Mouse (Mus musculus): ENCODE data around the gene Stip1. TPM values are rescaled to one million over a fixed set of nuclear protein-coding genes. Genes with fewer than 3 reads are reported as not detected.
A peak's percentile ranks its signal among the peaks of the same experiment; 100 is the strongest.
"Not testable (repeated sequence)": the region's sequence is repeated elsewhere in the genome, so short reads cannot be mapped to it uniquely, and the experiment has no call there.

Gene Stip1
- polyA plus RNA-seq, 1 experiment from 2014 or later: 104 TPM

GRCm38 (mm10) chr19:7056248-7057087 is 16.7 kb upstream of the Stip1 start, which contains the start of gene Macrod1:
Gene Macrod1, plus strand, starts transcription at chr19:7056810.
- ATAC-seq (ENCODE audit: low read depth): peak; percentile 82
- H3K9me3 ChIP-seq (replicated peaks; ENCODE audit: control insufficient read depth, low read length): no peaks in the 10 kb centered on the region
- WGBS (ENCODE audit: insufficient replicate concordance): 1% methylated on average over 70 of the region's 72 CpGs

GRCm38 (mm10) chr19:7055173-7055572 is 15.4 kb upstream of the Stip1 start:
- 38% methylated on average over 3 of the region's 3 CpGs for WGBS (ENCODE audit: insufficient replicate concordance)
- Histone ChIP-seq H3K9ac (ENCODE audit: low read depth, low read length) (no peak overlapping the region), H3K27ac (ENCODE audit: low read length) (no peak overlapping the region), H3K4me1 (ENCODE audit: control insufficient read depth, low read depth, low read length) (peaks cover 24% of the 10 kb centered on the region), H3K27me3 (ENCODE audit: control insufficient read depth, insufficient read depth, low read depth, low read length) (no peaks in the 10 kb centered on the region), H3K36me3 (ENCODE audit: control insufficient read depth, insufficient read depth) (no peaks in the 10 kb centered on the region), H3K4me2 (ENCODE audit: low read depth, low read length) (no peak overlapping the region), H3K9me3 (replicated peaks; ENCODE audit: control insufficient read depth, low read length) (no peaks in the 10 kb centered on the region), H3K4me3 (ENCODE audit: low read depth, low read length) (no peak overlapping the region)
- ATAC-seq (ENCODE audit: low read depth): no peak

More at GRCm38 (mm10) chr19:7056248-7057087, 16.7 kb upstream of the Stip1 start, which contains the start of gene Macrod1:
- H3K27me3 ChIP-seq (ENCODE audit: control insufficient read depth, insufficient read depth, low read depth, low read length): no peaks in the 10 kb centered on the region
- no peaks in the 10 kb centered on the region for H3K36me3 ChIP-seq (ENCODE audit: control insufficient read depth, insufficient read depth)
- H3K27ac ChIP-seq (ENCODE audit: low read length): 0 out of 2 replicates have a peak within 1 kb of the TSS, but pooled peaks have one; percentile 17
- H3K4me3 ChIP-seq (ENCODE audit: low read depth, low read length): peak within 1 kb of the TSS; percentile 73
- H3K9ac ChIP-seq (ENCODE audit: low read depth, low read length): peak within 1 kb of the TSS; percentile 73
- peak within 1 kb of the TSS; percentile 97 for H3K4me2 ChIP-seq (ENCODE audit: low read depth, low read length)
- H3K4me1 ChIP-seq (ENCODE audit: control insufficient read depth, low read depth, low read length): peaks cover 24% of the 10 kb centered on the region

DNA sequence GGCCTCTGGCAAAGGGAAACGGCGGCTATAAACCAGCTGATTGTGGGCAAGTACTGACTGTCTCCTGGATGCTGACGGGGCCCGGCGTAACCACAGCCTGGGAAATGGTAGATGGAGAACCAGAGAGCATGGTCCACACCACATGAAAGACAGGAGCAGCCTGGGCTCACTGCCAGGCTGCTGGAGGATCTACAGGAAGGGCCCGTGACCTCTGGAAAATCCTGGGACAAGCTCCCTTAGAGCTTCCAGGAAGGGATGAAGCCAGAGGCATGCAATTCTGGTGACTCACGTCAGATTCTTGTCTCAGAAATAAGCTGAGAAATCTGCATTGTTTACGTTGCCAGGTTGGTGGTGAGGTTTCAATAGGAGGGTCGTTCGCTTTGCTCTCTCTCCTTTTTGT is 15.0 kb upstream of the Stip1 start:
- Histone ChIP-seq H3K36me3 (ENCODE audit: control insufficient read depth, insufficient read depth) (no peaks in the 10 kb centered on the region), H3K9ac (ENCODE audit: low read depth, low read length) (no peak overlapping the region), H3K4me3 (ENCODE audit: low read depth, low read length) (no peak overlapping the region), H3K4me1 (ENCODE audit: control insufficient read depth, low read depth, low read length) (peaks cover 24% of the 10 kb centered on the region), H3K4me2 (ENCODE audit: low read depth, low read length) (no peak overlapping the region), H3K27ac (ENCODE audit: low read length) (no peak overlapping the region), H3K9me3 (replicated peaks; ENCODE audit: control insufficient read depth, low read length) (no peaks in the 10 kb centered on the region), H3K27me3 (ENCODE audit: control insufficient read depth, insufficient read depth, low read depth, low read length) (no peaks in the 10 kb centered on the region)
- ATAC-seq (ENCODE audit: low read depth): no peak
- WGBS (ENCODE audit: insufficient replicate concordance): 56% methylated on average over 10 of the region's 10 CpGs

DNA sequence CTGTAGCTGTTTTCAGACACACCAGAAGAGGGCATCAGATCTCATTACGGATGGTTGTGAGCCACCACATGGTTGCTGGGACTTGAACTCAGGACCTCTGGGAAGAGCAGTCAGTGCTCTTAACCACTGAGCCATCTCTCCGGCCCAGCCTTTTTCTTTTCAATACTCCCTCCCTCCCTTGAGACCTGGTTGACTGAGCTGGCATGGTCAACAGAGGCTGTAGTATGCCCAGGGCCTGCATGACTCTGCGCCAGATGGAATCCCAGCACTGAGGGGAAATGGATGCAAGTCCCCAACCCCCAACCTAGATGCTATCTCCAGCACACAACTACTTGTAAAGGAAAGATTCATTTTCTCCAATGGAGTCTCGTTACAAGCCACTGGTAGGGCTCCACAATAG is 13.6 kb upstream of the Stip1 start:
- not testable (repeated sequence) for H3K9ac ChIP-seq (ENCODE audit: low read depth, low read length); ATAC-seq (ENCODE audit: low read depth); H3K27ac ChIP-seq (ENCODE audit: low read length); H3K4me3 ChIP-seq (ENCODE audit: low read depth, low read length); H3K36me3 ChIP-seq (ENCODE audit: control insufficient read depth, insufficient read depth); H3K9me3 ChIP-seq (replicated peaks; ENCODE audit: control insufficient read depth, low read length); H3K27me3 ChIP-seq (ENCODE audit: control insufficient read depth, insufficient read depth, low read depth, low read length); H3K4me2 ChIP-seq (ENCODE audit: low read depth, low read length)
- 71% methylated on average over 4 of the region's 4 CpGs for WGBS (ENCODE audit: insufficient replicate concordance)
- H3K4me1 ChIP-seq (ENCODE audit: control insufficient read depth, low read depth, low read length): peaks cover 24% of the 10 kb centered on the region

GRCm38 (mm10) chr19:7044706-7045105 is 4.9 kb upstream of the Stip1 start:
- no peaks in the 10 kb centered on the region for H3K9me3 ChIP-seq (replicated peaks; ENCODE audit: control insufficient read depth, low read length)
- H3K27me3 ChIP-seq (ENCODE audit: control insufficient read depth, insufficient read depth, low read depth, low read length): no peaks in the 10 kb centered on the region
- ATAC-seq (ENCODE audit: low read depth): no peak
- no peak overlapping the region for H3K27ac ChIP-seq (ENCODE audit: low read length)
- H3K36me3 ChIP-seq (ENCODE audit: control insufficient read depth, insufficient read depth): no peaks in the 10 kb centered on the region
- no peak overlapping the region for H3K9ac ChIP-seq (ENCODE audit: low read depth, low read length)
- 39% methylated on average over 4 of the region's 4 CpGs for WGBS (ENCODE audit: insufficient replicate concordance)
- H3K4me3 ChIP-seq (ENCODE audit: low read depth, low read length): no peak overlapping the region
- peaks cover 9% of the 10 kb centered on the region for H3K4me1 ChIP-seq (ENCODE audit: control insufficient read depth, low read depth, low read length)
- no peak overlapping the region for H3K4me2 ChIP-seq (ENCODE audit: low read depth, low read length)

- WGBS (ENCODE audit: insufficient replicate concordance): 62% methylated on average over 4 of the region's 4 CpGs
- ATAC-seq (ENCODE audit: low read depth): no peak
- no peak overlapping the region for H3K4me3 ChIP-seq (ENCODE audit: low read depth, low read length)
- no peak overlapping the region for H3K27ac ChIP-seq (ENCODE audit: low read length)
- no peaks in the 10 kb centered on the region for H3K27me3 ChIP-seq (ENCODE audit: control insufficient read depth, insufficient read depth, low read depth, low read length)
- no peak overlapping the region for H3K4me2 ChIP-seq (ENCODE audit: low read depth, low read length)
- no peaks in the 10 kb centered on the region for H3K36me3 ChIP-seq (ENCODE audit: control insufficient read depth, insufficient read depth)
- H3K4me1 ChIP-seq (ENCODE audit: control insufficient read depth, low read depth, low read length): peaks cover 9% of the 10 kb centered on the region
- no peak overlapping the region for H3K9ac ChIP-seq (ENCODE audit: low read depth, low read length)
- H3K9me3 ChIP-seq (replicated peaks; ENCODE audit: control insufficient read depth, low read length): no peaks in the 10 kb centered on the region
Measured at GRCm38 (mm10) chr19:7044279-7044678, 4.5 kb upstream of the Stip1 start.

DNA sequence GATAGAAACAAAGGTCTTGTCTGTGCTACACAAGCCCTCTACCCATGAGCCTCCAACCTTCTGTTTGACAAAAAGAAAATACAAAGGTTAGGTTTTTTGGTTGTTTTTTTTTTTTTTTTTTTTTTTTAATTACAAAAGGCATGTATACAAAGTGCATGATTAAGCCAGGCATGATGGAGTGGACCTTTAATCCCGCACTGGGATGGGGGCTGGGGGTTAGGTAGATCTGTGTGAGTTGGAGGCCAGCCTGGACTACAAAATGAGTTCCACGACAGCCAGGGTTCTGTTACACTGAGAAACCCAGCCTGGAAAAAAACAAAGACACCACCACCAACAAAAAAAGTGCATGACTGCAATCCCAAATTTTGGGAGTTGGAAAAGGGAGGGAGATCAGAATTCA is 1.4 kb upstream of the Stip1 start:
- peak overlapping the region; percentile 91; the same call in 1 of the 2 replicates for H3K9ac ChIP-seq (ENCODE audit: low read depth, low read length)
- peak overlapping the region; percentile 94 for H3K4me2 ChIP-seq (ENCODE audit: low read depth, low read length)

GRCm38 (mm10) chr19:7040637-7041130 is 917 bp upstream of the Stip1 start:
- no peak for ATAC-seq (ENCODE audit: low read depth)
- WGBS (ENCODE audit: insufficient replicate concordance): 13% methylated on average over 13 of the region's 13 CpGs
- Histone ChIP-seq H3K36me3 (ENCODE audit: control insufficient read depth, insufficient read depth) (no peaks in the 10 kb centered on the region), H3K9me3 (replicated peaks; ENCODE audit: control insufficient read depth, low read length) (no peaks in the 10 kb centered on the region), H3K27me3 (ENCODE audit: control insufficient read depth, insufficient read depth, low read depth, low read length) (no peaks in the 10 kb centered on the region), H3K4me3 (ENCODE audit: low read depth, low read length) (peak overlapping the region; percentile 79), H3K4me2 (ENCODE audit: low read depth, low read length) (peak overlapping the region; percentile 94), H3K27ac (ENCODE audit: low read length) (peak overlapping the region; percentile 93), H3K4me1 (ENCODE audit: control insufficient read depth, low read depth, low read length) (peaks cover 25% of the 10 kb centered on the region), H3K9ac (ENCODE audit: low read depth, low read length) (peak overlapping the region; percentile 91)

More for the DNA sequence above, 1.4 kb upstream of the Stip1 start:
- Histone ChIP-seq H3K27me3 (ENCODE audit: control insufficient read depth, insufficient read depth, low read depth, low read length) (no peaks in the 10 kb centered on the region), H3K36me3 (ENCODE audit: control insufficient read depth, insufficient read depth) (no peaks in the 10 kb centered on the region), H3K4me1 (ENCODE audit: control insufficient read depth, low read depth, low read length) (peaks cover 25% of the 10 kb centered on the region), H3K4me3 (ENCODE audit: low read depth, low read length) (peak overlapping the region; percentile 79), H3K9me3 (replicated peaks; ENCODE audit: control insufficient read depth, low read length) (no peaks in the 10 kb centered on the region), H3K27ac (ENCODE audit: low read length) (peak overlapping the region; percentile 93)
- 81% methylated on average over 2 of the region's 2 CpGs for WGBS (ENCODE audit: insufficient replicate concordance)
- no peak for ATAC-seq (ENCODE audit: low read depth)

DNA sequence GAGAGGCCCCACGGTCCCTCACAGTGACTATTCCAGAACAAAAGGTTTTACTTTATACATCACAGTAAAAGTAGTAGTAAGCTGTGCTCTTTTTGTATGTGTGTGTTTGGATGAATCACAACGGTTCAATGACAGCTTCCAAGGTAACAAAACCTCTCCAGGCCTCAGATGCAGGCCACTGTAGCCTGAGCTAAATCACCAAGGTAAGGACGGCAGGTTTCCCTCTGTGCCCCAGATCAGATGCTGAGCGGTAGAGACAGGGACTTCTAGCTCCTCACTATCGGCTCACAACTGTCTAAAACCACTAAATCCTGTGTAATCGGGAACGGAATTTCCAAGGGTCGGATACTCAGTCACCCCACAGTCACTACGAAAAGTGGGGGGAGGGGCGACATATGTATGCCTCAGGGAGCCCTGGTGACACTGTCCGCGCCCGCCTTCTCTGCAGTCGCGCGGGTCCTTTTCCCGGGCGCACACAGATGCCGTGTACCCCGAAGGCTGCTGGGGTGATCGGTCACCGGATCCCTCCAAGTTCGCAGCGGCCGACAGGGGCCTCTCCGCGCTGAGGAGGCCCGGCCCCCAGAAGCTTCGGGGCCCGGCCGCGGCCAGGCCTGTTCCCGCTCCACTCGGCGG is 563 bp downstream of the Stip1 start:
- Histone ChIP-seq H3K4me2 (ENCODE audit: low read depth, low read length) (peak overlapping the region; percentile 92), H3K36me3 (ENCODE audit: control insufficient read depth, insufficient read depth) (peaks cover 10% of the 10 kb centered on the region), H3K9ac (ENCODE audit: low read depth, low read length) (peak overlapping the region; percentile 96), H3K27me3 (ENCODE audit: control insufficient read depth, insufficient read depth, low read depth, low read length) (no peaks in the 10 kb centered on the region), H3K27ac (ENCODE audit: low read length) (peak overlapping the region; percentile 89), H3K9me3 (replicated peaks; ENCODE audit: control insufficient read depth, low read length) (no peaks in the 10 kb centered on the region), H3K4me1 (ENCODE audit: control insufficient read depth, low read depth, low read length) (peaks cover 25% of the 10 kb centered on the region), H3K4me3 (ENCODE audit: low read depth, low read length) (peak overlapping the region; percentile 94)
- peak; percentile 1 for ATAC-seq (ENCODE audit: low read depth)
- 1% methylated on average over 35 of the region's 35 CpGs for WGBS (ENCODE audit: insufficient replicate concordance)
